Mouse (Mus musculus): ENCODE measurements around the gene Srgap2.

Gene Srgap2

DNA sequence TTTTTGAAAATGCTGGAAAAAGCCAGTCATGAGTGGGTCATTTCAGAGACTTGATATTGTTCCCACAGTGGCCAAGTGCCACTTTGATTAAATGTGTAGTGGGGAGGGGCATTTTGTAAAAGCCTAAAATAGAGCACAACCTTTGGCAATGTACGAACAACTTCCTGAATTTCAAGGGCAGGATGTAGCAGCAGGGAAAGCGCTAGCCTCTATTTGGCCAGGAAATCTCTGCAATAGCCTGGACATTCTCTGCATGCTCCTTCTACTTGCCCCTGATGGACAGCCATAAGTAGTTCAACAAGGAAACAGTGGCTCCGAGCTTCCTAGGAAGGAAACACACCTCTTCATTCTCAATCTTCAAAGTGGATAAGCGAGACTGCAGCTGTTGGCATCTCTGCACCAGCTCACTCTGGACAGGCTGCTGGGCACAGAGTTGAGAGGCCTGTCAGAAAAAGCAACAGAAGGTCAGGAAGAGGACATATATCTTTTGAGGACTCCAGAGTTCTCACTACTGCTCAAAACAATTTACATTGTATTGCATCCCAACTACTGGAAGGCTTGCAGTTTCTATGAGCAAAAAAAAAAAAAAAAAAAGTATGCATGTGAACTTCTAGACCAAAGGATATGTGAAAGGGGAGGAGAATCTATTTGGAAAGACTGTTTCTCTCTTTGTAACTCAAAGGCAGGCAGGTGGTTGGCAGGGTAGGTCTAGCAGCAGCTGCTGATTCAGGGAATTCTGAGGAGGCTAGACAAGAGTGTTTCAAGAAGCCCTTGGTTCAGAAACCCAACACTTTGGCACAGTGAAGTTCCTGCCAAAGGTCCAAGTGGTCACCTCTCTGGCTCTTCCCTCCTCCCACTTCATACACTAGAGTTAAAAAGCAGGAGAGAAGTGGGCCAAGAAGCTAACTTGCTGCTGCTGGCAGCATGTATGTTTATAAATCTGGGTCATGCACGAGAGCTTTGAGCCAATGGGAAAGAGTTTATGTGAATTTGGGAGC, 181.4 kb downstream of the Srgap2 start:
- DNase-seq (ENCODE audit: low spot score in 2 of 2), result no peak

DNA sequence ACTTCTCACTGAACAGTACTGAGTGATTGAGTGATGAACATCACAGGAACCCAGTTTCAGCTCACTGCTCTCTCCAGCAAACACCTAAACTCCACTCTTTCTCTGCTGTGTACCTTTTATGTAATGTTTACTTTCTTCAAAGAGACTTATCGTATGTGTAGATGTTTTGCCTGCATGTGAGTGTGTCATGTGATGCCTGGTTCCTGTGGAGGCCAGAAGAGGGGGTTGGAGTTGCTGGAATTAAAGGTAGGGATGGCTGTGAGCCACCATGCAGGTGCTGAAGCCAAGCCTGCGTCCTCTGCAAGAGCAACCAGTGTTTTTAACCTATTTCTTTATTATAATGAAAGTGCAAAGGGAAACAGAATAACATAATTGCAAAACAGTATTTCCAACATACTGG, 182.5 kb downstream of the Srgap2 start:
- DNase-seq (ENCODE audit: low spot score in 2 of 2), result no peak

DNA sequence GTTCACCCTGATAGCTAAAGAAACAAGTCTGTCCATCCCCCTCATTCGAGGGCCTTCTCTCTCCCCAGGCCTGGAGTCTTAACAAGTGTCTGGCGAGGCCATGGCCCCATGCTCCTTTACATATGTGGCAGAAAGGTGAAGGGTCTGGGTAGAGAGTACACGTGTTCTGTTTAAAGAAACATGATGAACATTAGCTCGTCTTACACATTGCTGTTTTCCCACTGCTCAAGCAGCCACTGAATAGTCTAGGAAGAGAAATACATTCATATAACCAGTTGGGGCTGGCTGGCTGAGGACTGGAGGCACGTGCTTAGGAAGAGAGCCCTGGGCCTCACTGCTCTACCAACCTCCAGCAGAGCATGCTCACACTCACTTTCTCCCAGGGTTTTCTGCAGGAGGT, 191.1 kb downstream of the Srgap2 start:
- DNase-seq (ENCODE audit: low spot score in 2 of 2), result no peak

DNA sequence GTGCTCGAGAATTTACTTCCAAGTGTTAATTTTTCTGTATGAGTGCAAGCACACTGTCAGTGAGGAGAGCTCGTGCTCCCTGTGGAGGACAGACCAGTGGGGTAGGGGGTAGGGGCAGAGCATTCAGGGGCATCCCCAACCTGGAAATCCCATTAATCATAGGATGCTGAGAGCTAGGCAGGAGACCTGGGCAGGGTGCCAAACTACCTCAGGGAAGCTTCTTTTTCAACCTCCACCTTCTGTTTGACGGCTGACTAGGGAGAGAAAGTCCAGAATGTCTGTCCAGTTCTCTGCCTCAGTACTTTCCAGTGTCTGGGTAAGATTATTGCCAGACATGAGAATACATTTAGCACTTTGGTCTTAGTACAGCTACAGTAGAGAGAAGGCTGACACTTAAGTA, 191.5 kb downstream of the Srgap2 start:
- no peak for DNase-seq (ENCODE audit: low spot score in 2 of 2)

DNA sequence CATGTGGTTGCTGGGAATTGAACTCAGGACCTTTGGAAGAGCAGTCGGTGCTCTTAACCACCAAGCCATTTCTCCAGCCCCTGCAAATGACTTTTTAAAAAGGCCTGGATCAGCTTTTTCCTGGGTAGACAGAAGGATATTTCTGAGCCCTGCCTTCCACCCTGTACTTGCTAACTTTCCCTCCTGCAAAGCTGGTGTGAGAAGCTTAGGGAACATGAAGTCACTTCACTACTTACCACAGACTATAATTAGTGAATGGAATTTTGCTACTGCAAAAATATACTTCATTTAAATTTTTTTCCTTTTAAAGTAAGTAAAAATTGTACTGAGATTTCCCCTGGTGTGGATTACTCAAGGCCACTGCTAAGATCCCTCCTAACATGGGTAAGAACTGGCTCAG, 196.0 kb downstream of the Srgap2 start:
- no peak for DNase-seq (ENCODE audit: low spot score in 2 of 2)

DNA sequence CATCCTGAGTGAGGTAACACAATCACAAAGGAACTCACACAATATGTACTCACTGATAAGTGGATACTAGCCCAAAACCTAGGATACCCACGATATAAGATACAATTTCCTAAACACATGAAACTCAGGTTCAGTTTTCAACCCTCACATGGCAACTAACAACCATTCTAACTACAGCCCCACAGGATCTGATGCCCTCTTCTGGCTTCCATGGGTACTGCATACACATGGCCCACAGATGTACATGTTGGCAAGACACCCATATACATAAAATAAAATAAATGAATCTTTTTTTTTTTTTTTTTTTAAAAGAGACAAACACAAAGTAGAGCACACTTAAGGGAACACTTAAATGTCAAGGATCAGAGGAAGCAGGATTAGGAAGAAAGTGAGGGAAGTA, 198.1 kb downstream of the Srgap2 start:
- peak; percentile 26 to 67 for DNase-seq (ENCODE audit: low spot score in 2 of 2)

DNA sequence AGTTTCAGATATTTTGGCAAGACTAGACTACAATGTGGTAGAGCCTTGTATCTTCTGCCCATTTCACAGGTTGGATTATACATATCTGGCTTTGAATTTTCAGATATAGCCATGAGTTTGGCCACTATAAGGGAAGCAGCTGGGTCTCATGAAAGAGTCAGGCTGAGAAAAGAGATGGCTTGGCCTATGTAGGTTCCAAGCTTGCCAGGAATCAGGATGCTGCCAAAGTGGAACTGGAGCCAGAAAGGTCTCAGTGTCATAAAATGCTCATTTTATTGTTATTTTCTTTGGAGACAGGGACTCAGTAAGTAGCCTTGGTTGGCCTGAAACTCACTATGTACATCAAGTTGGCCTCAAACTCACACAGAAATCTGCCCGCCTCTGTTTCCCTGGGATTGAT, 200.0 kb downstream of the Srgap2 start:
- DNase-seq (ENCODE audit: low spot score in 2 of 2), result no peak

DNA sequence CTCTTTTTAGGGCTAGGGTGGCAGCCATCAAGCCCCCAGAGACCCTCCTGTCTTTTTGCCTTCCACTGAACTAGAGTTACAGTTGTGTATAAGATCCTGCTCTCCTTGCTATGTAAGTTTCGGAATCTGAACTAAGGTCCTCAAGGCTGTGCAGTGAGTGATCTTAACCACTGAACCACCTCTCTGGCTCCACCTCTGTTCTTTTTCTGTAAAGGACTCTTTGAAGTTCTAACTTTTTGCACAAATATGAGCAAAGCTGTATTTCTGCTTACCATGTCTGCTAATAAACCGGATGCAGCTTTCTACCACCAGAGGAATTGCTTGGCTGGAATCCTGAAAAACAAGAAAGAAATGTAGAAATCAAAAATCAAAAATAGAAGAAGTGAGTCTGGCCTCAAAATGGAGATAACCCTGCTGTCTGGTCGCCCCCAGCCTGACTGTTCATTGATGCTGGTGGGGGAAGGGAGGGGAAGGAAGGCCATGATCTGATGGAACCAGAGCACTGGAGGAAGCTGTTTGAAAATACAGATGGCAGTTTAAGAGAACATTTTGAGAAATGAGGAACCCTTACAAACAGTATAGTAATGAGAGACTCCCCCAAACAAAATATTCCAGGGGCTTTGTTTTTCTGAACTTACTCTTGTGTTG, 202.2 kb downstream of the Srgap2 start:
- no peak for DNase-seq (ENCODE audit: low spot score in 2 of 2)

DNA sequence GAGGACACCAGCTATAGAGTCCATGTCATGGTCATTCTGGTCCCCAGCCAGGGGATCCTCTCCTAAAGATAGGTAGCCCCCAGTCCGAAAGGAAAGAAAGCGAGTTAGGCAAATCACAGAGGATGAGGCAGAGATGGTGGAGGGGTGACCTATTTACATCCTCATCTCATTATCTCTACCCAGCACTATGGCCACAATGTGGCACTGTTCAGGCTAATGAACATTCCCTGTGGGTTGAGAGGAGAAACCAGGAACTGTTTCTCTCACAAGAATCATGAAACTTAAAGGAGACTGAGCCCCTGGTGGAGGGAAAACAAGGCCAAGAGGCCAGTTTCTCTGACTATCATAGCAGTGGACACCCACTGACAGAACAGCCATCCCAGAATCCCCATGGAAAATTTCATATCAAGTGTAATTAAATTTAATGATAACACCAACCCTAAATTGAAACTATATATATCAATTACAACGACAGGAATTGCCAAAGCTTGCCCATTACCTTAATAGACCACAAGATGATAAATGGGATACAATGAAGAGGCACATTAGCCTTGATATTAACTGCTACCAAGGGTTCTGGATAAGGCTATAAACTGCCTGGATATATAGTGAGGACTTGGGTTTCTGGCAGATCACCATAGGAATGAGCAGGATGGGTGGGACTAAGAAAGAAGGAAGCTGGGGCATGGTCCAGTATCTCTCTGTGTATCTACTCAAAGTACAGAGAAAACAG, 207.4 kb downstream of the Srgap2 start:
- no peak for DNase-seq (ENCODE audit: low spot score in 2 of 2)

DNA sequence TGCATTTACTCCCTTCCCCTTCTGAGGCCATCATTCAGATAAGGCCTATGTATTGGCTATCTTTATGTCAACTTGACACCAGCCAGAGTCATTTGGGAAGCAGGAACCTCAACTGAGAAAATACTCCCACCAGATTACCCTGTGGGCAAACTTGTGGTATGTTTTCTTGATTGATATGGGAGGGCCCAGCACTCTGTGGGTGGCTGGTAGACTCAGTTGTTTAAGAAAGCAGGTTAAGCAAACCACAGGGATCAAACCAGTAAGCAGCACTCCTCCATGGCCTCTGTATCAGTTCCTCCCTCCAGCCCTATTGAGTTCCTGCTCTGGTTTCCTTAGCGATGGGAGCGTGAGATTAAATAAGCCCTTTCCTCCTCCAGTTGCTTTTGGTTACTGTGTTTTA, 208.8 kb downstream of the Srgap2 start:
- no peak for DNase-seq (ENCODE audit: low spot score in 2 of 2)

DNA sequence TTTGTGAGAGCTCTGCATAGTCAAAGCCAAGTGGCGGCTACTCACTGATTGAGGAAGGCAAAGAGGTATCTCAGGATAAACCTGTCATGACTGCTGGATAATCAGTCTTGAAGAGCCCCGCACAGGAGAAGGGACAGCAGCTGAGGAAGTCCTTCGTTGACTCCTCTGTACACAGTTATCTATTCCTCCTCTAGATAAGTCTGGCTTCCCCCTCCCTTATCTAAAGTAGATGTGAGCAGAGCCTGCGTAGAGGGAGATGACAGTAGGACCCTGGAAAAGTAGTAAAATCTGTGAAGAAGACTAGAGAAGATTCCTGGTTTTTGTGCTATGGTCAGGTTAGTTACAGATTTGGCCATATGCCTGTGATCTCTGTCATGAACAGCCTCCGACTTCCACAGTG, 209.5 kb downstream of the Srgap2 start:
- no peak for DNase-seq (ENCODE audit: low spot score in 2 of 2)

DNA sequence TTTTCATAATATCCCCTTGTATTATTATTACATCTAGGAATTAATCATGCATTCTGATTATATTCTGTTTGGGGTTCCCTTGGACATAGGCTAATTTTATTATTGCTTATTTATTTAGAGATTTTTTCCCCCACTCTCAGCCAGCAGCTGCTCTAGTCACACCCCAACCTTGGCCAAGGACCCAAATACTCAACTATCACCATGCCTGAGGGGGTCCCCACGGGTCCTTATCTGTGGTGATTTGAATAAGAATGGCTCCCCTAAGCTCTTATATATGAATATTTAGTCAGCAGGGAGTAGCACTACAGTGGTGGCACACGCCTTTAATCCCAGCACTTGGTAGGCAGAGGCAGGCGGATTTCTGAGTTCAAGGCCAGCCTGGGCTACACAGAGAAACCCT, 215.9 kb downstream of the Srgap2 start:
- DNase-seq (ENCODE audit: low spot score in 2 of 2), result no peak

DNA sequence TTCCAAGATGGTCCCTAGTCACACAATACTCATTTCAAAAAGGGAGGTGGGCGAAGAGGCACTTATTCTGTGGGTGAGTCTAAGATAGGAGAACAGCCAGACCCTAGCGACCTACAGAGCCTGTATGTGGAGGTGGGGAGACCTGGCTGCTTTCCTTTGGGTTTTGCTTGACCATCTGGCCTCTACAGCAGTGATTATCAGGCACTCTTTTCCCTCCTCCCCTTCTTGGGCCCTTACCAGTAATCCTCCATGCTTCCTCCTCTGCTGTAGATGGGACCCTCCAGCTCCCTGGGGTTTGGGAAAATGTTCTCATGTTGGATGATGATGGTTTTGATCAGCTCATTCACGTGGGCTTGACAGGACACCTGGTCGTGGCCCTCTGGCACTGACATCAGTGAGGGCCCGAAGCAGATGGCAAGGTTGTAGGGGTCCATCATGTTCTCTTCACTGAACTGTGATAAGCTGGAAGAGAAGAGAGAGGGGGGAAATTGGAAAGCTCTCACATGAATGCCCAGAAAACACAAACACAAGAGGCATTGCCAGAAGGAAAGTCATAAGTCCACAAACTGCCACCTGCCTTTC, 216.8 kb downstream of the Srgap2 start:
- DNase-seq (ENCODE audit: low spot score in 2 of 2), result no peak

DNA sequence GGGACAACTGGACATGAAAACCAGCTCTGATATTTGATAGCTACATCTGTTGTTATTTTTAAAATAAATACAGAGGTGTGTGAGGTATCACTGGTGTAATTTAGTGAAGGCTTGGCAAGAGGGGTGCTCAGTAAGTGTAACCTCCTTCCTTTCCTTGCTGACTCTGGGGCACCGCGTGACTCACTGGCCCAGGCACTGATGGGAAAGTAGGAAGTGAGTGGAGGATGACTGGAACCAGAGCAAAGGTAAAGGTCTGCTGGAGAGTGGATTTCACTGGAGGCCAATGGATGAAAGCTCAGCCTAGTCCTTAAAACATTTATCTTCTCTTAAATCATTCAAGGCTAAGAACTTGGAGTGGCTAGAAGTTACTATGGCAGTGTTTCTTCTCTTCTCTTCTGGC, 226.4 kb downstream of the Srgap2 start:
- no peak for DNase-seq (ENCODE audit: low spot score in 2 of 2)

DNA sequence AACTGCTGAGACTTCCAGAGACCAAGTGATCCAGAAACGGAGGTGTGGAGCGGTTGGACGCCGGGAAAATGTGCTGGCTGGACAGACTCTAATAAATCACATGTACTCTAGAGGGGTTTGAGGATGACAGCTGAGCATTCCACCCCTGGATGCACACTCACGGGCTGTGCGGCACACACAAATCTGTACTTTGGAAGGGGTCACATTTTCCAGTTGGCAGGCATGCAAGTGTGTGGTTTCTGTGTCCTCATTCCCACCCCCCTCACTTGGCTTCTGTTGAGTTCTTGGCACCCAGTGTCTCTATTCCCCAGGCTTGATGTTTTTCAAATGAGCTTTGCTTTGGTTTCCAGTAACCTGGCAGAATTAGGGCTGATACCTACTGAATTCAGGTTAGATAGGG, 227.4 kb downstream of the Srgap2 start:
- DNase-seq (ENCODE audit: low spot score in 2 of 2), result no peak

DNA sequence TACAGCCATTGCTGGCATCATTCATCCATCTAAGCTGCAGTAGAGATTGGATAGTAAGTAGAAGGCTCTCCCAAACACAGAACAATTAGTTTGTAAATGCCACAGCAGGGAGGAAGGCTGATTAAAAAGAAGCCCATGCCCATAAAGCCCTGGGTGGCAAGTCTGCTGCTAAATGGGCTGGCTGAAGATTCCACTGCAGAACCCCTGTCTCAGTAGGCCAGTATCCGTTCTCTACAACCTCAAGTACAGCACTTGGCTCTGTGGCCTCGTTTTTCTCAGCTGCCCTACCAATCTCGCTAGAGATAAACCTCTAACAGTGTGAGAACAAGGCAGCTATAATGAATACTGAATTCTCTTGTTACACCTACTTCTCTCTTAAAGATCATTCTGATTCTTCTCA, 227.9 kb downstream of the Srgap2 start:
- no peak for DNase-seq (ENCODE audit: low spot score in 2 of 2)

DNA sequence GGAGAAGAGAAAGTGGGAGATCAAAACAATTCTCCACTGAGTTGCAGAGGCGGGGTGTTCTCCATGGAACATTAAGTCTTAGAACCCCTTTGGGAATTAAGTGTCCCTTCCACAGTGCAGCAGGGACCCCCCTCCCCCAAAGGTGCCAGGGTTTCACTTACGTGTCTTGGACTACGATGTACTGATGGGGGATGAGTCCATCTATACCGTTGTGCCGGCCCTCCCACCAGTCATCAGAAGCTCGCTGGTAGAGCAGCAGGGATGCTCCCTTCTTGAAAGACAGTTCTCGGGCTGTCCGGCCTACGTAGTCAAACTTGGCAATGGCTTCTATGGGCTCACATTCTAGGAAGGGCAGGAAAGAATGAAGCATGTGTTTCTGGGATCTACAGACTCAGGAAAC, 229.0 kb downstream of the Srgap2 start:
- DNase-seq (ENCODE audit: low spot score in 2 of 2), result no peak

DNA sequence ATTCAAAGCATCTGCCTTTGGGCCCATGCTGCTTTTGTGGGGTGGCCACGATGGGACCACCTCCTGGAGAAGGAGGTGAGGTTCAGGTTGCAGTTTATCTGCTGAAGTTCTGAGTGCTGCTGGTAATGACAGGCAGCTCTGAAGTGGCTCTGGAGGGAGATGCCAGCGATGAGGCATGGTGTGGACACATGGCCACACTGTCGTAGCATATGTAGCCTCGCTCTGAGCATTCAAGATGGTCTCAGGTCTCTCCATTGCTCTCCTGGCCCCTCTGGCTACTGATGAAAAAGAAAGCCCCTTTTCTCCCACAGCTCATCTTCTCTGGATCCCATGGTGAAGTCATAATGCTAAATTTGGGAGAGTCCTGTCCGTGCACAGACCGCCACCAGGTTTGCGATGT, 230.4 kb downstream of the Srgap2 start:
- no peak for DNase-seq (ENCODE audit: low spot score in 2 of 2)

DNA sequence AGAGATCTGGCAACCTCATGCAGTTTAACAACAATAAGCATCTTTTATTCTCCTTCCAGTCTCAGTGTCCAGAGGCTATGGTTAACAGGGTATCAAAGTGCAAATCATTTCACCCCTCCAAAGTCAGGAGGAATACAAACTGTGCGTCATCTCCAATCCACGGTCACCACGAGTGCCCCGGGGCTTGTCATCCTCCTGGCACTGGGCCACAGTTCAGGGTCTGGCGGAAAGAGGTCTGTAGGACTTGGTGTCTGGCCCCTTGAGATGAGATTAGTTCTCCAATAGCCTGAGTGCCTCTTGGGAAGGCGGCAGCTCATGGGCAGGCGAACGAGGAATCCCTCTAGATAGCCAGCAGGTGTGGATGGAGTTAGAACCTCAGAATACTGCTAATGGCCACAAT, 232.0 kb downstream of the Srgap2 start:
- no peak for DNase-seq (ENCODE audit: low spot score in 2 of 2)

DNA sequence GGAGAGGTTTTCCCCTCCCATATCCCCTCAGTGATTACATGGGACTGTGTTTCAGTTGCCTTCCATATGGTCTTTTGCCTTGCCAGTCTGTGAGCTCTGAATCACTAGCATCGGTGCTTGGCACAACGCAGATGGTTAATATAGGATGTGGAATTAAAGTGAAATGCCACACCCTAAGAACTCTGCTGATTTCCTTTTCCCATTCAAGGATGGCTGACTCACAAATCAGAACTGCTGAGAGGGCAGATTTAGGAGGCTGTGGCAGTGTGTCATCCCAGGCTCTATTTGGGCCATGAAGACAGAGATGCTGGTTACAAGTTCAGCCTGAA, 233.3 kb downstream of the Srgap2 start:
- DNase-seq (ENCODE audit: low spot score in 2 of 2), result no peak

DNA sequence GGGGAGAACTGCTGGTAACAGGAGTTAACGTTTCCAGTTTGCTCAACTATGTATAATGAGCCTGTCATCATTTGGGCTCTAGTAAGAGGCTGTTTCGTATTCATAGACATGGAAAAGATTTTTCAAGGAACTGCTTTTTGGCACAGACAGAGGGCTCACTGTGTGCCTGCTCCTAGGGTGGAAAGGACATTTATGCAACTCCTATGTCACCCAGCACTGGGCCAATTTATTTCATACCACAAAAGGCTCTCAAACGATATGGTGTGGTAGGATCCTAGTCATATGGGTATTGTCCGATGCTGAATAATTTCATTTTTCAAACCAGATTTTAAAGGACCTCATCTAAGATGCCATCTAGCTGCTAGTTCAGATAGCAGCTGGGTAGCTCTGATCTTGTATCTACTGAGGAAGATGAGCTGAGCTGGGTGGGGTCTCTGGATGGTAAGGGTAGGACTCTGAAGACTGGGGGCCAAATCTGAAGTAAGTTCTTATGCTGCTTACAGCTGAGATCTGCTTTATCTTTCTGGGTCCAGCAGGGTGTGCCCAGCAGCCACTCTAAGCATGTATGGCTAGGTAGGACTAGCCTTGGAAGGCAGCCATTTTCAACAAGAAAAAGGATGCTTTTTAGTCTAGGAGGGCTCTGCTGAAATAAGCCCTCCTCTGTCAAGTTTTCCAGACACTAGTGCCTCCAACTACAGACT, 233.8 kb downstream of the Srgap2 start:
- DNase-seq (ENCODE audit: low spot score in 2 of 2), result no peak

DNA sequence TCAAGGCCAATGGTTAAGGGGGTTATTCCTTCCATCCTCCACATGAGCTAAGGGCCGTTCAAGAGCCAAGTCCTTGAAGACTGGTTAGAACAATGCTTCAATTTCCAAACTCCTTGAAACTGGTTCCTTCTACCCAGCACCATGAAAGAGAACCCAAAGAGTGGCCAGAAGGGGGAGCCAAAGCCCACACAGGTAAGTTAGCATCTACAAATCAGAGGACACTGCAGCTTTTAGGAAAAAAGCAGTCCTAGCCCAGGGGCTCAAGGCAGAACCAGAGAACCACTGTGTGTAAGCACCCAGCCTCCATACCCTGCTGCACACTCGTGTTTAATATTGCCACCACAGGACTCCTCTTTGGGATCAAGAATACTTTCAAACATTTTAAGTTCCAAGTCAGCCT, 236.5 kb downstream of the Srgap2 start:
- DNase-seq (ENCODE audit: low spot score in 2 of 2), result peak; percentile 56 to 80
